Mouse (Mus musculus) midbrain, embryonic 15.5 days (tissue): ENCODE measurements around the gene Gzmd. TPM values are rescaled to one million over a fixed set of nuclear protein-coding genes. Genes with fewer than 3 reads are reported as not detected.

Source experiments
- microRNA-seq: library from miRNA; unstranded; fragments of <30 nt; microRNA quantifications from one replicate; pipeline ENCODE4, GENCODE M21; 2016
- polyA plus RNA-seq: library from polyadenylated mRNA; unstranded; fragments of >200 nt; fragmentation: Nextera tagmentation; extraction: Ambion mirVana; gene quantifications from 2 replicates; pipeline ENCODE4 v1.2.1, GENCODE M21; 2015

The Gzmd gene
- polyA plus RNA-seq, 1 experiment from 2014 or later = not detected

Small RNA genes lying within 50 kb of the gene (microRNA-seq; reads per million reads assigned to microRNA genes)
- not detected for gene Mir6949

Other genes with a start within 250 kb of the Gzmd start
- gene Cbln3, start 248.2 kb downstream of the Gzmd start, polyA plus RNA-seq = 0.19 and 0.20 TPM in 2 replicates
- 10.9 and 11.4 TPM in 2 replicates for gene Khnyn, start 247.7 kb downstream of the Gzmd start, polyA plus RNA-seq
- 169 and 175 TPM in 2 replicates for gene Sdr39u1, start 232.3 kb downstream of the Gzmd start, polyA plus RNA-seq
- gene Cma1, start 187.9 kb downstream of the Gzmd start, polyA plus RNA-seq = 0.37 and 1.6 TPM in 2 replicates
- gene Cma2, start 181.6 kb downstream of the Gzmd start, polyA plus RNA-seq = not detected in 2 replicates
- gene Mcpt1, start 114.6 kb downstream of the Gzmd start, polyA plus RNA-seq = not detected in 2 replicates
- gene Mcpt9, start 102.1 kb downstream of the Gzmd start, polyA plus RNA-seq = not detected in 2 replicates
- gene Mcpt2, start 90.6 kb downstream of the Gzmd start, polyA plus RNA-seq = not detected in 2 replicates
- 0.15 TPM in 1 of 2 replicates, not detected in the other for gene Mcpt4, start 70.3 kb downstream of the Gzmd start, polyA plus RNA-seq
- gene Mcpt8, start 47.3 kb downstream of the Gzmd start, polyA plus RNA-seq = not detected in 2 replicates
- gene Ctsg, start 30.0 kb downstream of the Gzmd start, polyA plus RNA-seq = not detected in 2 replicates
- not detected in 2 replicates for gene Gzme, start 12.0 kb downstream of the Gzmd start, polyA plus RNA-seq
- gene Gzmg, start 27.0 kb upstream of the Gzmd start, polyA plus RNA-seq = not detected in 2 replicates
- gene Gzmn, start 42.0 kb upstream of the Gzmd start, polyA plus RNA-seq = not detected in 2 replicates
- gene Gzmf, start 78.8 kb upstream of the Gzmd start, polyA plus RNA-seq = not detected in 2 replicates
- gene Gzmc, start 102.0 kb upstream of the Gzmd start, polyA plus RNA-seq = not detected in 2 replicates
- gene Gzmb, start 129.7 kb upstream of the Gzmd start, polyA plus RNA-seq = not detected in 2 replicates
- 0.10 and 0.28 TPM in 2 replicates for gene Atp12a, start 232.5 kb upstream of the Gzmd start, polyA plus RNA-seq